Mouse (Mus musculus): ENCODE measurements around the gene Tm7sf3. TPM values are rescaled to one million over a fixed set of nuclear protein-coding genes. Genes with fewer than 3 reads are reported as not detected.

Gene Tm7sf3
- total RNA-seq, 4 experiments from 2014 or later, result 5.0 to 6.3 (median 5.6) TPM

DNA sequence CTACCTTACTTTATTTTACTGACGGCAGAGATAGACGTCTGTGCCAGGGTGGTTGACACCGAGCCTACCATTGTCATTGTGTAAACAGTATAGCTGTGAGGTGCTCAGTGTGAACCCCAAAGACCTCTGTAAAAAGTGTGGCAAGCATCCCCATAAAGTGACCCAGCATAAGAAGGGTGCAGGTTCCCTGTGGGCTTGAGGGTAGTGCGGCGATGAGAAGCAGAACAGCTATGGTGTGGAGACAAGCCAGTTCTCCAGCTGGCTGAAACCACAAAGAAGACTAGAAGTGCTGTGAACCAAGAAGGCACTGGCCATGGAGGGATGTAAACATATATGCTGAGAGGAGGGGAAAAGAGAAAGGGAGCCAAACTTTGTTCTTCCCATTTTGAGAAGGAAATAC lies 19.0 kb upstream of the Tm7sf3 start:
- no peak for DNase-seq (ENCODE audit: low spot score in 2 of 2)

DNA sequence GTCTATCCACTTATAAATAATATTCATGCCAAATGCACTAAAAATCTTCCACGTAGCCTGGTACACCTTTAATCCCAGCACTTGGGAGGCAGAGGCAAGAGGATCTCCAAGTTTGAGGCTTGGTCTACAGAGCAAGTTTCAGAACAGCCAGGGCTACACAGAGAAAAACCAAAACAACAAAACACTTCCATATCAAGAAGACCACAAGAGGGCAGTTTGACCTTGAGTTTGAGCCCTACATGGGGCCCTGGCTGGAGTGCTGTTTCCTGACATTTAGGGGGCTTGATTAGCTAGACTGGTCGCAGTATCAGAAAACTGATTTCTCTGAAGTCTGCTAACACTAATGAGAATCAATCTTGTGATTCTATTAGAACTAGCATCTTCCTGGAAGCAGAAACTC lies 18.0 kb upstream of the Tm7sf3 start:
- DNase-seq (ENCODE audit: low spot score in 2 of 2), result no peak

DNA sequence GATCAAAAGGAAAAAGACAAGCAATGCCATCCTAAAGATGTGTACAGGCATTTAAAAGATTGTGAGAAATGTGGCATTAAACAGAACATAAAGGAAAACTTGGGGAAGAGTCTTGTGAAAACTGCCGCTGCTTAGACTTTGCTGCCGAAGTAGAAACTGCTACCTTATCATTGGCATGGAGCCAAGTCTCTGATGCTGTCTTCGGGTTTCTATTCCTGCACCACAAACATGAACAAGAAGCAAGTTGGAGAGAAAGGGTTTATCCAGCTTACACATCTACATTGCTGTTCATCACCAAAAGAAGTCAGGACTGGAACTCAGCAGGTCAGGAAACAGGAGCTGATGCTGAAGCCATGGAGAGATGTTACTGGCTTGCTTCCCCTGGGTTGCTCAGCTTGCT lies 10.6 kb upstream of the Tm7sf3 start:
- no peak for DNase-seq (ENCODE audit: low spot score in 2 of 2)

DNA sequence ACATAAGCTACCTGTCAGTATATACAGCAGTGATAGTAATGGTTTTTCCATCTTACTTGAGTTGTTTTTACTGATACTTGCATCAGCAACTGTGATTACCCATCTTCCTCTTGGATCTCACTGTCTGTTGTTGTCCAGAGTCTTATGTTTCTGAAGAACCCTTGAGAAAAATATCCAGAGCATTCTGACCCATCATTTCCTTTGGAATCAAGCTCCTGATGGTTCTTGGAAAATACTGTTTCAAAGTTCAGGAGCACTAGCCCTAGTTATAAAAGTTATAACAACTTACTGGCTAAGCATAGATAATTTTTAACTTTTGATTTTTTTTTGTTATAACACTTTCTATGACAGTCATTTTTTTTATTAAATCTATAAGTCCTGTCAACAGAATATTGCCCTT lies 8.8 kb upstream of the Tm7sf3 start:
- no peak for DNase-seq (ENCODE audit: low spot score in 2 of 2)

DNA sequence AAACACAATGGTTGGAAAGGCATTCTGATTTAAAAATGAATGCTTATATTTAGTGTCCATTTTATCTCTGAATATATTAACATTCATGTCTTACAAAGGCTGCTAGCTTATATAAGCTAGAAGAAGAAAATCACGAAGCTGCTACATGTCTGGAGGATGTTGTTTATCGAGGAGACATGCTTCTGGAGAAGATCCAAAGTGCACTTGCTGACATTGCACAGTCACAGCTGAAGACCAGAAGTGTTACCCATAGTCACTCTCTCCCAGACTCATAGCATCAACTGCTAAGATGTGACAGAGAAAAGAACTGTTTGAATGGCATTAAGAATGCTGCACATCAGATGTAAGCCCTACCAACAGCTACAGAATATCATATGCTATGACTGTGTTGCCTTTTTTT lies 7.4 kb upstream of the Tm7sf3 start:
- DNase-seq (ENCODE audit: low spot score in 2 of 2), result no peak

DNA sequence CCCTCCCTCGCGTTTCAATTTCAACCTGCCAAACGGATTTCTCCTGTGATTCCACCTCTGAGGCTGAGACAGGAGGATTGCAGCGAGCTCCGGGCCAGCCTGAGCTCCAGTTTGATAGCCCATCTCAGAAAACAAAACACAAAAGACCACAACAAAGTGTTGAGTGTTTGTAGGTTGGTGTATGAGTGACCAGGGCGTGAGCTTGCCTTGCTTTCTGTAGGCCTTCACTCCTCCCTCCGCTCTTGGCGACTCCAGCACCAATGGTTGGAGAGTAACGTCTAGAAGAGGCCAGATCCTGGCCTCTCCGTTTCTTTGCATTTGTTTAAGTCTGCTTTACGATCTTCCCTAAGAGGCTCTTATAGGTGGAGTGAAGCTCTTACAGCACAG lies 553 bp upstream of the Tm7sf3 start:
- no peak for DNase-seq (ENCODE audit: low spot score in 2 of 2)

DNA sequence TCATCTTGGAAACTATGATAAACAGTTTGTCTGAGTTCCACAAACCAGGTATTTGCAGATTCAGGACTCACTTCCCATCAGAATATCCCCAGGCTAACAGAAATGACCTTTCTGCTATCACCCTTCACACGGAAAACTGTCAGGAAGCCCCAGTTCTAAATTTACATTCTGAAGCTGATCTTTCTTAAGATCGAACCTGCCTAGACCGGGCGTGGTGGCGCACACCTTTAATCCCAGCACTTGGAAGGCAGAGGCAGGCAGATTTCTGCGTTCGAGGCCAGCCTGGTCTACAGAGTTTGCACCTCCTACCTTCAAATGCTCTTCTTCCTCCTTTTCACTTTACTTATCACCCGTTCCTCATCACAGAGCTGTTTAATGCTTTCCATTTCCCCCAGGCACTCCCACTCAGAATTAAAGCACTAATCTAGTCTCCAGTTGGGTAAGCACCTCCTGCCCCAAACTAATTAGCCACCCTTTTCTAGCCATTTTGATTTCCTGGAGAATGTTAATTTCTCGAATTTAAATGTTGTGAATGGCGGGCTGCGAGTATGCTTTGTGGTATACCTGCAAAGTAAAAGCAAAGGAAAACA lies 908 bp downstream of the Tm7sf3 start:
- no peak for DNase-seq (ENCODE audit: low spot score in 2 of 2)

DNA sequence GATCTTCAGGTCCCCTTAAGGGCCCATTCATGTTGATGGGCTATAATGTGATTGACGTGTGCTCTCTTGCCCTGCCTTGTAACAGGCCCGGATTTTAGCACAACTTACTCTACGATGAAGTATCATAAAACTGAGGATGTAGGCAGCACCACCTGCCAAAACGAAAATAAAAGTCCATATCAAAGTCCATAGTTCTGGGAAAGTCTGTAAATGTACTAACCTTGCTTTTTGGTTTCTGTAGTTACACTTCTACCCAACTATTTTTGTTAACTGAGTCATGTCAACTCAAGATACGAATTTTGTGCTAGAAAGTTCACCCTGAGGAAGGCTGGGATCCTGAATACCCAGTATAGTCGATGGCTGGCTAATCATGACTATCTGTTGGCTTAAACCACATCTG lies 1.6 kb downstream of the Tm7sf3 start:
- DNase-seq (ENCODE audit: low spot score in 2 of 2), result no peak

DNA sequence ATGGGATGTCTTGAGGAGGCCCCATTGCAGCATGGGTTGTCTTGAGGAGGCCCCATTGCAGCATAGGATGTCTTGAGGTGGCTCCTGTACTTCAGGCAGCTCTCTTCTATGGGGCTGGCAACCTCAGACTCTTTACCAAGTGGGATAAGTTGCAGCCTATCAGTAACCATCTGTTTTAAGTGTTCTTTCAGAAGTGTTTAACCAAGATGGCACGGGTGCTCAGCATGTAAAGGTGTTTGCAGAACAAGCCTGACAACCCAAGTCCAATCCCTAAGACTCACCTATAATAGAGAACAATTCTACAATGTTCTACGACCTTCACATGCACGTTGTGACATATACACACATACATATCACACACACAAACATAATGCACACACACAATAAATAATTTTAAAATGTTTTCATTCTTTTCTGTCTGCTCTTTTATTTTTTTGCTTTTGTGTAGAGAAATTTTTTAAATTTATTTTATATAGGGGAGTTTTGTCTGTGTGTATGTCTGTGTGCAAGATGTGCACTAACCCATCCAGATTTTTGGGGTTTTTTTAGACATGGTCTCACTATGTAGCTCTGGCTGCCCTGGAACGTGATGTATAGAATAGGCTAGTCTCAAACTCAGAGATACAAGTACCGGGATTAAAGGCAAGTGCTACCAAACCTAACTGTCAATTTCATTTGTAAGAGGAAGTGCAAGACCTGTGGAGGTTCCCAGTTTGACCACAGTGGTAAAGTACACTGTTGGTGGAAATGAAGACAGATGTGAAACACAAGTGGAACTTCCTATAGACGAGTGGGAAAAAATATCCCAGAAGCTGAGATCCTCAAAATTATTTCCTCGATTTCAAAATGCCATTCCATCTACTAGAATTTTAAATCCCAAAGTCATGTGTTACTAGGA lies 2.3 kb downstream of the Tm7sf3 start:
- DNase-seq (ENCODE audit: low spot score in 2 of 2), result no peak

DNA sequence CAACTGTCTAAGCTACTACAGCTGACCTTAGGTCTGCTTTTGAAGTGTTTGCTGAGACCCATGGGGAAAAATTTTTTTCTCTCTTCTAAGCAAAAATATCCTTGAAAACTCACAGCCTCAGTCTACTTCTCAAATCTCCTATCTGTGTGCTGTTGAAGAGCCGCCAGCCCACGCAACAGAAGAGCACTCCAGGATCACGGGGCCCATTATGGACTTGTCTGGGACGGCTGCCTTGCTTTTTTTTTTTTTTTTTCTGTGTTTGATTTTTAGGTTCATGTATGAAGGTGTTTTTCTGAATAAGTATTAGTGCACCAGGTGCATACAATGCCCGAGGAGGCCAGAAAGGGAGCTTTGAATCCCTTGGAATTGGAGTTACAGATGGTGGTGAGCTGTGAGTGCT lies 6.1 kb downstream of the Tm7sf3 start:
- no peak for DNase-seq (ENCODE audit: low spot score in 2 of 2)

DNA sequence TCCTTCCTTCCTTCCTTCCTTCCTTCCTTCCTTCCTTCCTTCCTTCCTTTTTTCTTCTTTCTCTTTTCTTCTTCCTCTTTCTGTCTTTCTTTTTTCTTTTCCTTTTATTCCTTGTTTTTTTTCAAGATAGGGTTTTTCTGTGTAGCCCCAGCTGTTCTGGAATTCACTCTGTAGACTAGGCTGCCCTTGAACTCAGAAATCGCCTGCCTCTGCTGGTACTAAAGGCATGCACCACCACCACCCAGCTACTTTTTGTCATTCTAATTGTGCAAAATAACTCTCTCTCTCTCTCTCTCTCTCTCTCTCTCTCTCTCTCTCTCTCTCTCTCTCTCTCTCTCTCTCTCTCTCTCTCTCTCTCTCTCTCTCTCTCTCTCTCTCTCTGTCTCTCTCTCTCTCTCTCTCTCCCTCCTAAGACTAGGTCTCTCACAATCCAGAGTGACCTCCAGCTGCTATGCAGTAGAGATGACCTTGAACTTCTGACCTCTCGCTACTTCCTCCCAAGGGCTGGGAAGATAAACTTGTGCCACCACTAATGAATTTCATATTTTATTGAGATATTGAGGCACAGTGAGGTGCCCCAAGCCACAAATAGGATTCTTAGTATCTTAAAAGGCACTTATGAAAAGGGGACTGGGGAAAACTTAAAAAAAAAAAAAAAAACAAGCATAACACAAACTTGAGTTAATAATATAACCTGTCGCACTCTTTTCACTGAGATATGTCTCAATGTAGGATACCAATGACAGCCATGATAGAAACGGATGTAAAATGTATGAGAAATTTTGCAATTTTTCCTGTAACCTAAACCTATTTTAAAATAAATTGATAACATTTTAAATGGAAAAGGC lies 7.6 kb downstream of the Tm7sf3 start:
- DNase-seq (ENCODE audit: low spot score in 2 of 2), result no peak

DNA sequence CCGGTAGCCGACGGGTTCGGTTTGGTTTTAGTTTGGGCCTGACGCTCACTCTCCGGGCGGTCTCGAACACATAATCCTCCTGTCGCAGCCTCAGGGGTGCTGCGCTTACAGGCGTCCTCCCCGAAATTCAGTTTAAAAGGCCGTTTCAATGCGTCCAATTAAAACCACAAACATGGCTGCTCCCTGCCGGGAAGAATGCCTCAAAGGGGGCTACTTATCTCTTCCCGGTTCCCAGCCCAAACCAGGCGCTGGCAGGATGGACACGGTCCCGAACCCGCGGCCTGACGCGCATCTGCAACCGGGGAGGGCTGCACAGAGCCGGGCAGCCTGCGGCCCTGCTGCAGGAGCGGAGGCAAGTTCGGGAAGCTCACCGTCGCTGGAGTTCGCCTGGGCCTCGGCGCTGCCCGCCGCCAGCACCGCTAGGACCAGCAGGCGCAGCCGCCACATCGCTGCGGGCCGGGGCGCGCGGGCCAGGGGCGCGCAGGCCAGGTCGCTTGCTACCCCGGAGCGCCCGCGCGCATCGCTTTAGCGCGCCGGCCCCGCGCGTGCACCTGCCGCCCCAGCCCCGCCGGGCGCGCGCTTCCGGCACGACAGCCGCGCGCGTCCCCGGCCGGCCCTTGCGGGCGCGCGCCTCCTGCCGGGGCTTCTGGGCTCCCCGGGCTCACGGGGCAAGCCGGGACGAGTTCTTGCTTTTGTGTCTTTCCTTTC lies 8.5 kb downstream of the Tm7sf3 start:
- DNase-seq (ENCODE audit: low spot score in 2 of 2), result peak; percentile 59 to 78

DNA sequence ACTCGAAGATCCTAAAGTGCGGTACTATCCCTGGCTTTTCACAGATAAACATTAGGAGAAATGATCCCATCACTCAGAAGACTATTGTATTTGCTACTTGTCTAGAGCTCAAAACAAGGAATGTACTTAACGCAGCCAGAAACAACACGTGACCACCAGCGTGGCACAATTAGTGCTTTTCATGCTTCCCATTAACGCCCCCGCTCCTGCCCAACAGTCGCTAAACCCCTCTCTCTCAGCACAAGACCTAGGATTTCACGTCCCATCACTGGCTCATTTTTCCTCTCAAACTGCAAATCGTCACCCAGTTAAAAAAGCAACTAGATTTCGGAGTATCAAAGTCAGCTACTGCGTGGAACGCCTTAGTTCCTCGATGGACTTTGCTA lies 9.0 kb downstream of the Tm7sf3 start:
- DNase-seq (ENCODE audit: low spot score in 2 of 2), result no peak

DNA sequence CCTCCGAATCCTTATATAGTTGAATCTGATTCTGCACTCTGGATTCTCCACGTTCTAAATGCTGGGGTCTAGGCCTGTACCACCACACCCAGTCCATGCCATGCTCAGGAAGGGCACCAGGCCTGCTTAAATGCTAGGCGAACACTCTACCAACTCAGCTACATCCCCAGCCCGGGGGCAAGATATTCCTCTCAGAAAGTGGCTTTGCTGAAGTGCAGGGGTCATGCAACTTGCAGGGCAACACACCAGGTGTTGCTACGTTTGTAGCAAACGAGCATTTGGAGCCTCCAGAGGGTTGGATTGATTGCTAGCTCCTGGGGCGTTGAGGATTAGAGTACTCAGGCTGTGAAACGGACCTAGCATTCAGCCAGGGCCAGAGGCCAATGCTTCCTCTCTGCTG lies 9.5 kb downstream of the Tm7sf3 start:
- DNase-seq (ENCODE audit: low spot score in 2 of 2), result no peak

DNA sequence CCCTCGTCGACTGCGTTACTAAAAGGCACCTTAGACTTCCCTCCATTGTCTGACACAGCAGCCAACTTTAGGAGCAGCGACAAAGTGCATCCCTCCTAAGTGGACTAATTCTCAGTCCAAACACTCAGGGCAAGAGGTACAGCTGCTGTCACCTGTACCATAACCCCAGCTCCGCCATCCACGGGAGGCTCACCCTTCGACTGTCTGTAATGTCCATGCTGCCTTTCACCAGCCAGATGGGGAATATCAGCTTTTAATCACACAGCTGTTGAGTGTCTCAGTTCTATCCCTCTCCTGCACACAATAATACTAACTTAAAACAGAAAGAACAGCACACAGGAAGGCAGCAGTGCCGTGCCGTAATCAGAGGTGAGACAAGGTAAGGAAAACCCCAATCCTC lies 10.2 kb downstream of the Tm7sf3 start:
- DNase-seq (ENCODE audit: low spot score in 2 of 2), result no peak

DNA sequence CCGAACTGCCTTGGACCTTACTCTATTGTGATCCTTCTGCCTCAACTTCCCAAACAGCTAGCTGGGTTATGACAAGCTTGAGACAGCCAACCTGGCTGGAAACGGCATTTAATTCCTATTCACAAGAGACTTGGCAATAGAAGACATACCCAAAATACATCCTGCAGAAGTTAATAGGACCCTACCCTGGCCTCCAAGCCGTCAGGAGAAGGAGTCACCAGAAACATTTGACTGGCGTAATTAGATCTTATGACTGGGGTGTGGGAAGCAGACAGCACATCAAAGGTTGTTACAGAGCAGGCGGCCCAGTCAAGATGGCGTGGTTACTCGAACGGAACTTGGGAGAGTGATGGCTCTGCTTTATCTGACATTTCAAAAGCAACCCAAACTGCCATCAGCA lies 10.8 kb downstream of the Tm7sf3 start:
- no peak for DNase-seq (ENCODE audit: low spot score in 2 of 2)

DNA sequence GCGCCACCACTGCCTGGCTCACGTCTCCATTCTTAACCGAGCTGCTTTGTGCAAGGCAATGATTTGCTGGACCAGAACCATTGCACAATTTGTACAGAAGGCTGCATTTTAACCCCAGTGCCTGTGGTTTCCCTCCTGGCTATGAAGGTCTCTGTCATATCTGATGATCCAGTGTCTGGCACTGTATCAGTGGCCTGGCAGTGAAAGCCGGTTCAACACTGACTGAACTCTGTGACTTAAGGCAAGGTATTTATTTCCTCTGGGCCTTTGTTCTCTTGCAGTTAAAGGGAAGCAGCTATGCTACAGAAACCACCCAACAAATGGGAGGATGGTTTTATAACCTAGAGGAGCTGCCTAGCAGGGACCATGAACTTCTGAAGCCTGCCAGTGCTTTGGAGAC lies 11.7 kb downstream of the Tm7sf3 start:
- no peak for DNase-seq (ENCODE audit: low spot score in 2 of 2)

DNA sequence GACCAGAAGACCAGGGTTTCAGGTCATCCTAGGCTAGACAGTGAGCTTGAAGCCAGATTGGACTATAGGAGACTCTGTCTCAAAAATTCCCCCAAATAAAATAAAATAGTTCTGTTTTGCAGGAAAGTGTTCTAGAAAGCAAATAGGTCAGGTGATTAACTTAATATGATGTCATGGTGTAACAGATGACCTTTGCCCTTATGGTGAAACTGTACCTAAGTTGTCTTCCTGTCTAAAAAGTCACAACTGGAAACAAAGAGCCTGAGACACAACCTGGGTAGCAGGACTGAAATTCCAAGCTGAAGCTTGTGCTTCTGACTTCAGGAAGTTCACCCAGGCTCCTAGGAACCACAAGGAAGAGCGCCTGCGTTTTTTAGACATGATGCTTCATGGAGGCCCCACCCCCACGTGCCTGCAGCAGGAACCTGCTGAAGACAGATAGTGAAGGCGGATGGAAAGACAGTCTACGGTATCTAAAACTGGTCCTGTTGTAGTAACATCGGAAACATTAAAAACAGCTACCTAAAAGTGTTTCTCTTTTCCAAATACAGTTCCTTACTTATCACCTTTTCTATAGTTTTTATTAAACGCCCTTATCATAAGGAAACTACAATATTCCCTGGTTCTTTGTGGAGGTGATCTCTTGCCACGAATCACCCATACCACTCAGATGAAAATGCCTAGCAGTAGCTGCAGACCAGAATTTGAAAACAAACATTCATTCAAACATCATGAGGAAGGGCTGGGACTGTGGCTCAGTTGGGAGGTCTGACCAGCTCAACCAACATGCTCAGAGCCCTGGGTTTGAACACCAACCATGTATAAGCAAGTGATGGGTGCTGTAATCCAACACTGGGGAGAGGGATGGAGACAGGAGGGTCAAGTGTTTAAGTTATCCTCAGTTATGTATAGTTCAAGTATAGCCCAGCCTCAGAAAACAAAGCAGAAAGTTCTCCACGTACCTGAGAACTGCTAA lies 12.6 kb downstream of the Tm7sf3 start:
- no peak for DNase-seq (ENCODE audit: low spot score in 2 of 2)

DNA sequence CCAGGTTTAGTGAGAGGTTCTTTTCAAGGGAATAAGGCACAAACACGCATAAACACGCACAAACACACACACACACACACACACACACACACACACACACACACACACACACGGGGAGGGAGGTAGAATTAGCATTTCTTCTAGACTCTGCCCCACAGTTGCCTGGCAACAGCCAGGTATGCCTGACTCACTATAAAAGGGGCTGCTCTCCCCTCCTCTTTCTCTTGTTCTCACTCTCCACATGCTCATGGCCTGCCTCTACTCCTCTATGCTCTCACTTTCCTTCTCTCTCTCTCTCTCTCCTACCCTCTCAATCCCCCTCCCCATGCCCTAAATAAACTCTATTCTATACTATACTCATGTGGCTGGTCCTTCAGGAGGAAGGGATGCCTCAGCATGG lies 14.5 kb downstream of the Tm7sf3 start:
- no peak for DNase-seq (ENCODE audit: low spot score in 2 of 2)

DNA sequence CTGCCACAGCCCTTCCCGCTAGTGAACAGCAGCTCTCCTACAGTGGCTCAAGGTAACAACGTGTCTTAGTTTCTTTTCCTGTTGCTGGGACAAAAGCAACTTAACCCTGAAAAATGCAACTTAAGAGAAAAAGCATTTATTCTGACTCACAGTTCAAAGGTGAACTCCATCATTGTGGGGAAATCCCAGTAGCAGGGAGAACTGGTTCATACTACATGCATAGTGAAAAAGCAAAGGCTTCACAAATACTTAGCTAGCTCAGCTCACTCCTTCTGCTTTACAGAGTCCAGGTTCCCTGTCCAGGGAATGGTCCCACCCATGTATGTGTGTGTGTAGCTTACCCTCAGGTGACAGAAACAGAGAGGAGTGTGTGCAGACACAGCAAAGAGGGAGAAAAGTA lies 26.0 kb downstream of the Tm7sf3 start:
- DNase-seq (ENCODE audit: low spot score in 2 of 2), result no peak

DNA sequence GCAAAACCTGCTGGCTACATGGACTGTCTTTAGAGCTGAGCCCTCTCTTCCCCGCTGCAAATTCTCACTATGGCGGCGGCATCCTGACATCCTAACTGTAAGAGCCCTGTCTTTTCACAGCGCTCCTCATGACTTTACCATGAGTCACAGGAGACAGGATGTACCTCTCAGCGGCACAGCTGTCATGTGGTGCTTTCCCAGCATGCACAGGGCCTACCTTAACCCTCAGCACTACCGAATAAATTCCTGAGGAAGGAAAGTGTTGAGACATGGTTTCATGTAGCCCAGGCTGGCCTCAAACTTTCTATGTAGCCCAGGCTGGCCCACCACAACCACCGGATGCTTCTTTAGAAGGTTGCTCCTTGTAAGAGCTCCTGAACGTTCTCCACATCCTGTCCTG lies 26.7 kb downstream of the Tm7sf3 start:
- DNase-seq (ENCODE audit: low spot score in 2 of 2), result no peak
